Mouse (Mus musculus) megakaryocyte progenitor cell, adult 5-6 weeks (primary cell): Measurements from ENCODE around the gene Il13ra1. TPM values are rescaled to one million over a fixed set of nuclear protein-coding genes. Genes with fewer than 3 reads are reported as not detected.

Experiments used
- ATAC-seq: replicated peaks from 2 replicates; pipeline ENCODE4 v1.8.0; 2016; ENCODE audit warnings: mild to moderate bottlenecking, moderate TSS enrichment, inconsistent platforms; ENCODE audit not compliant: poor library complexity
- total RNA-seq, 2 experiments: library from RNA; stranded (forward) in 1 of 2; stranded (reverse) in 1 of 2; fragments of 157-497, 149-512 nt in 1 of 2; fragments of 200-1000 nt in 1 of 2; gene quantifications; 2 replicates each; pipeline versions ENCODE4 v1.2.3 to v1.2.4; 2015 to 2017

The Il13ra1 gene
- total RNA-seq, 2 experiments from 2014 or later: 0.57 to 0.96 TPM

DNA sequence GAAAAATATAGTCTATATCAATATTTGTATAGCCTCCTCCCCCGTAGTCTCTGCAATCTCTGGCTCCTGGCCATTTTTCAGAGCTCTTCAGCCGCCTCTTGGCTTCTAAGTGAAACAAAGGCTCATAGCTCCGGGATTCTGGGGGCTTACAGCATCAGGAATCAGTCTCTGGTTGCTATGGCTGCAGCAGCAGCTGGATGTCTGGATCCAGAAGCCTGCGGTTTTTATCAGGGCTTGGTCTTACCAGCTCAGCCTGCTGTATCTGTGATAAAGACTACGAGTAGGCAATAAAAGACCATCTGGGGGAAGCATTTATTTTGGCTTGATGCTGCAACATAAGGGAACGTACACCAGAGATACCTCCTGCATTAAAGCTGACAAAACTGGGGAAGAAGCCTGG lies 82.0 kb downstream of the Il13ra1 start:
- peak; percentile 58 for ATAC-seq

DNA sequence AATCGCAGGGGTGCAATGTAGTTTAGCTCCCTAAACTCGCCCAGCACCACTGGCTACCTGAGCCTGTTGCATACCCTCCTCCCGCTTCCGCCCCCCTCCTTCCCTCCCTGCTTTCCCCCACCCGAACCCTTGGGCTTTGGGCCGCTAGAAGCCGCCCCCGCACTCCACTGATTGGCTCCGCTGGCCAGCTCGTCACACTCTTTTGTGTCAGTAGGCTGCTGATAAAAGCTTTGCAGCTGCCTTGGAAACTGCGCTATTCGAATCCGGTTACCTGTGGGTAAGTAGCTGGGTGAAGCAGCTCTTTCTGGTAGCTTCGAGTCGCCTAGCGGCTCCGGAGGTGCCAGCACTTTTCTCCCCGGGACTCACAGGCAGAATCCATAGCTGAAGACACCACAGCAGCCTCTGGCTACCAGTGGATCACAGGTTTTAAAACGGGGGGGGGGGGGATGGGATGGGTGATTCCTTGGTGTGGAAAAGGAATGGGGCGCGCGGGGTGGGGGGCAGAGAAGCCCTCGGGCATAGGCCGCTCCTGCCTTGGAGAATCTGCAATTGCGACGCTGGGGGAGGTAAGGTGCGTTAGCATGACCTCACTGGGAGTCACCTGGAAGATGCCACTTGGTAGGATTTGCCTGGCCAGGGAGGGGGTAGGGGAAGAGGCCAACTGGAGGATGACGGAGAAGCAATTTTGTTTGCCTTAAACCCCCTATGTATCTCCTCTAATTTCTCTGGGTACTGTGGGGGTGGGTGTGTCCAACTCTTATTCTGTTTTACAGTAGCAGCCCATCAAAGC lies 84.0 kb downstream of the Il13ra1 start, which contains the start of gene Zcchc12:
Gene Zcchc12 (plus strand): TSS at position 169 of the 790 bp plus-strand sequence.
- no peak; the same call in 1 of the 2 replicates for ATAC-seq

DNA sequence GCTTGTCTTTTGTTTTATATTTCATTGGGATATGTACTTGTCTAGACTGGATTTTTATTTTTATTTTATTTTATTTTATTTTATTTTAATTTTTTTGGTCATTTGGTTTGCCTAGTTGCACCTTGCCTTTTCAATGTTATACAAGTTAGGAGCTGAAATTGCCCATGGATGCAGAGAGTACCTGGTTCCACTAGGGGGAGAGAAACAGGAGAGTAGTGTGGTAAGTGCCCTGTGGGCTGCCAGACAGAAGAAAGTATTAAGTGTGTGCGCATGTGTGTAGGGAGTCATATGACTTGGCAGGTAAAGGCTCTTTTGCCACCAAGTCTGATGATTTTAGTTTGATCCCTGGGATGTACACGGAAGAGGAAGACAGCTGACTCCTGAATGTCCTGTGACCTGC lies 97.6 kb downstream of the Il13ra1 start:
- ATAC-seq: peak; percentile 63; the same call in 1 of the 2 replicates

DNA sequence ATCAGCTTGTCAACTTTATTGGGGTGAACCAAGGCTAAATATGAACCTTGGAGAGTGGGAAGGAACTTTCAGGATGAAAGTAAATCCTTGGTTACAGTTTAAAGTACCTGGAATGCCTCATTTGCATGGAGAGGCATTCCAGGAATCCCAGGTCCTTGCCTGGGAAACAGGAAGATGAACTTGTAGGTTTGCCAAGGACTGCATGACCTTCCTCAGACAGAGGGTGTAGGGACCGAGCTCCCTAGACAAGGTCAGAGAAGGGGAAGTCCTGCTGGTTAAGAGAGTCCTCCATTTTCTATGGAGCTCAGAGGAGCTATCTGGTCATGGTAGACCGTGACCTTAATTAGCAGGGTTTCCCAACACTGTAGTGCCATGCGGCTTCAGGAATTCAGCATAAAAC lies 99.3 kb downstream of the Il13ra1 start:
- no peak for ATAC-seq

Other genes starting within 250 kb of the Il13ra1 start
- 116 and 118 TPM in 2 replicates for gene Dock11, start 223.3 kb upstream of the Il13ra1 start, total RNA-seq (2015)
- 81.5 and 95.3 TPM in 2 replicates for gene Dock11, start 223.3 kb upstream of the Il13ra1 start, total RNA-seq (2017)
- 0.17 TPM in 1 of 2 replicates, not detected in the other for gene Zcchc12, start 83.8 kb downstream of the Il13ra1 start, total RNA-seq (2015)
- gene Zcchc12, start 83.8 kb downstream of the Il13ra1 start, total RNA-seq (2017): 0.25 TPM in 1 of 2 replicates, not detected in the other
- 10.4 and 13.3 TPM in 2 replicates for gene Lonrf3, start 216.2 kb downstream of the Il13ra1 start, total RNA-seq (2015)
- gene Lonrf3, start 216.2 kb downstream of the Il13ra1 start, total RNA-seq (2017): 16.9 and 21.3 TPM in 2 replicates